Mouse (Mus musculus): Measurements from ENCODE around the gene Smad9. TPM values are rescaled to one million over a fixed set of nuclear protein-coding genes. Genes with fewer than 3 reads are reported as not detected.
"Not testable (repeated sequence)": the region's sequence is repeated elsewhere in the genome, so short reads cannot be mapped to it uniquely, and the experiment has no call there.

Smad9 gene
- polyA plus RNA-seq, 1 experiment from 2014 or later, result 0.17 TPM

DNA sequence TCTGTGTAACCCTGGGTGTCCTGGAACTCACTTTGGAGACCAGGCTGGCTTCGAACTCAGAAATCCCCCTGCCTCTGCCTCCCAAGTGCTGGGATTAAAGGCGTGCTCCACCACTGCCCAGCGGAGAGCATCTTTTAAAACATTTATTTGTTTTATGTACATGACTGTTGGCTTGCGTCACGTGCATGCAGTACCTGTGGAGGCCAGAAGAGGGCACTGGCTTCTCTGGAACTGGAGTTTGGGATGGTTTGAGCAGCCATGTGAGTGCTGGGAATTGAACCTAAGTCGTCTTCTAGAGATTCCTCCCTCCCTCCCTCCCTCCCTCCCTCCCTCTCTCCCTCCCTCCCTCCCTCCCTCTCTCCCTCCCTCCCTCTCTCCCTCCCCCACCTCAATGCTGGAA is 10.1 kb downstream of the Smad9 start:
- not testable (repeated sequence) for H3K9me3 ChIP-seq (replicated peaks; ENCODE audit: control insufficient read depth, low read length); H3K27ac ChIP-seq (ENCODE audit: low read depth, low read length); H3K4me1 ChIP-seq (ENCODE audit: control insufficient read depth, insufficient read depth, low read length); DNase-seq (ENCODE audit: low spot score); H3K9ac ChIP-seq (ENCODE audit: low read length); H3K36me3 ChIP-seq (ENCODE audit: control insufficient read depth, insufficient read depth, low read length); H3K4me3 ChIP-seq (ENCODE audit: low read depth, low read length); H3K27me3 ChIP-seq (replicated peaks; ENCODE audit: control insufficient read depth, insufficient read depth, low read length); ATAC-seq; H3K4me2 ChIP-seq (ENCODE audit: low read length)
- 86% methylated on average over 6 of the region's 6 CpGs for WGBS

DNA sequence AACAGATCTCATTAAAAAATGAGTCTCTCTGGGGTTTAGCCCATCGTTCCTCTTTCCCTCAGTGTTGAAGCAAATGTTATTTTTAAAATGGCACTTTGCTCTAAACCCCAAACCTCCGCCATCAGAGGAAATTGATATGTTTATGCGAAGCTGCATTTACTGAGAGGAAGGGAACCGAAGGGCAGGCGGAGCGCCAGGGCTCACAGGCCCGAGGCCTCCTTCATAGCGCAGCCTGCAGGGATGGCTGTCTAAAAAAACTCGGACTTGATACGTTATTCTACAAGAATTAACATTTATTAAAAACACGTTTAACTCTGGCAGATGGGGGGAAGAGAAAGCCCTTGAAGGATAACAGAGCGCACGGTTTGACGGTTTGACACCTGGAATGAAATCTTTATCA is 10.7 kb downstream of the Smad9 start:
- no peak for ATAC-seq
- Histone ChIP-seq H3K9me3 (replicated peaks; ENCODE audit: control insufficient read depth, low read length) (no peaks in the 10 kb centered on the region), H3K4me2 (ENCODE audit: low read length) (no peak overlapping the region), H3K27me3 (replicated peaks; ENCODE audit: control insufficient read depth, insufficient read depth, low read length) (no peaks in the 10 kb centered on the region), H3K4me1 (ENCODE audit: control insufficient read depth, insufficient read depth, low read length) (no peaks in the 10 kb centered on the region), H3K4me3 (ENCODE audit: low read depth, low read length) (no peak overlapping the region), H3K27ac (ENCODE audit: low read depth, low read length) (no peak overlapping the region), H3K36me3 (ENCODE audit: control insufficient read depth, insufficient read depth, low read length) (no peaks in the 10 kb centered on the region), H3K9ac (ENCODE audit: low read length) (no peak overlapping the region)
- DNase-seq (ENCODE audit: low spot score), result no peak
- WGBS, result 87% methylated on average over 14 of the region's 14 CpGs

DNA sequence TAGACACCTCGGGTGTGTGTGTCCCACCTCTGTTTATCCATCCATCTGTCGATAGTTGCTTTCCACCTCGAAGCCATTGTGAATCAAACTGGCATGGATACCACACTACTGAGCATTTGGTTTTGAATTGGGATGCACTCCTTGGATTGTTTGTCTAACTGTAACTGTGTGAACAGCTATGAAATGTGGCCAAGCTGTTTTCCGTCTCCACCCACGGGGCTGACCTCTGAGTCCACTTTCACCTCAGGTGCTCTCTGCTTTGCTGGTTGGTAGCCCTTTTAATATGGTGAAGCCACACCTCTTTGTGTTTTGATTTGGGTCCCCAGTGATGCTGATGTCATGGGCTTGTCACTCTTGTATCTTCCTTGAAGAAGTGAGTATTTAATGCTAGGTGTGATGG is 11.4 kb downstream of the Smad9 start:
- no peaks in the 10 kb centered on the region for H3K27me3 ChIP-seq (replicated peaks; ENCODE audit: control insufficient read depth, insufficient read depth, low read length)
- no peak overlapping the region for H3K4me3 ChIP-seq (ENCODE audit: low read depth, low read length)
- H3K9me3 ChIP-seq (replicated peaks; ENCODE audit: control insufficient read depth, low read length), result no peaks in the 10 kb centered on the region
- 89% methylated on average over 5 of the region's 5 CpGs for WGBS
- no peaks in the 10 kb centered on the region for H3K36me3 ChIP-seq (ENCODE audit: control insufficient read depth, insufficient read depth, low read length)
- no peak overlapping the region for H3K27ac ChIP-seq (ENCODE audit: low read depth, low read length)
- no peaks in the 10 kb centered on the region for H3K4me1 ChIP-seq (ENCODE audit: control insufficient read depth, insufficient read depth, low read length)
- H3K4me2 ChIP-seq (ENCODE audit: low read length), result no peak overlapping the region
- H3K9ac ChIP-seq (ENCODE audit: low read length), result no peak overlapping the region
- ATAC-seq, result no peak
- DNase-seq (ENCODE audit: low spot score), result no peak

DNA sequence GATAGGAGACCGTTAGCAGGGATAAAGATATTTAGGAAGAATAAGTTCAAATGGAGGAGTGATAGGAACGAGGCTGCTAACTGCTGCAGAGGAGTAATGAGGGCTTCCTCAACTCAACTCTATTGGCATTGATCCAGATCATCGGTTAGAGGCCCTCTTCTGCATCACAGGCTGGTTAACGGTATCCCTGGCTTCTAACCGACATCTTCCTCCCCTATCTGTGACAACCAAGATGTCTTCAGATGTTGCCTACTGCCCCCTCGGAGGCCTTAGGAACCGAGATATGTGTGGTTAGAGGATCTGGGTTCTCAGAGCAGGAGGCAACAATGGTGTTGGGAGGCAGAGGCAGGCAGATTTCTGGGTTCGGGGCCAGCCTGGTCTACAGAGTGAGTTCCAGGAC is 13.2 kb downstream of the Smad9 start:
- H3K36me3 ChIP-seq (ENCODE audit: control insufficient read depth, insufficient read depth, low read length), result no peaks in the 10 kb centered on the region
- H3K9me3 ChIP-seq (replicated peaks; ENCODE audit: control insufficient read depth, low read length), result no peaks in the 10 kb centered on the region
- no peak overlapping the region for H3K9ac ChIP-seq (ENCODE audit: low read length)
- H3K27me3 ChIP-seq (replicated peaks; ENCODE audit: control insufficient read depth, insufficient read depth, low read length), result no peaks in the 10 kb centered on the region
- H3K4me1 ChIP-seq (ENCODE audit: control insufficient read depth, insufficient read depth, low read length), result no peaks in the 10 kb centered on the region
- WGBS, result 88% methylated on average over 8 of the region's 8 CpGs
- DNase-seq (ENCODE audit: low spot score) (no peak), ATAC-seq (no peak)
- no peak overlapping the region for H3K4me3 ChIP-seq (ENCODE audit: low read depth, low read length)
- no peak overlapping the region for H3K4me2 ChIP-seq (ENCODE audit: low read length)
- H3K27ac ChIP-seq (ENCODE audit: low read depth, low read length), result no peak overlapping the region

DNA sequence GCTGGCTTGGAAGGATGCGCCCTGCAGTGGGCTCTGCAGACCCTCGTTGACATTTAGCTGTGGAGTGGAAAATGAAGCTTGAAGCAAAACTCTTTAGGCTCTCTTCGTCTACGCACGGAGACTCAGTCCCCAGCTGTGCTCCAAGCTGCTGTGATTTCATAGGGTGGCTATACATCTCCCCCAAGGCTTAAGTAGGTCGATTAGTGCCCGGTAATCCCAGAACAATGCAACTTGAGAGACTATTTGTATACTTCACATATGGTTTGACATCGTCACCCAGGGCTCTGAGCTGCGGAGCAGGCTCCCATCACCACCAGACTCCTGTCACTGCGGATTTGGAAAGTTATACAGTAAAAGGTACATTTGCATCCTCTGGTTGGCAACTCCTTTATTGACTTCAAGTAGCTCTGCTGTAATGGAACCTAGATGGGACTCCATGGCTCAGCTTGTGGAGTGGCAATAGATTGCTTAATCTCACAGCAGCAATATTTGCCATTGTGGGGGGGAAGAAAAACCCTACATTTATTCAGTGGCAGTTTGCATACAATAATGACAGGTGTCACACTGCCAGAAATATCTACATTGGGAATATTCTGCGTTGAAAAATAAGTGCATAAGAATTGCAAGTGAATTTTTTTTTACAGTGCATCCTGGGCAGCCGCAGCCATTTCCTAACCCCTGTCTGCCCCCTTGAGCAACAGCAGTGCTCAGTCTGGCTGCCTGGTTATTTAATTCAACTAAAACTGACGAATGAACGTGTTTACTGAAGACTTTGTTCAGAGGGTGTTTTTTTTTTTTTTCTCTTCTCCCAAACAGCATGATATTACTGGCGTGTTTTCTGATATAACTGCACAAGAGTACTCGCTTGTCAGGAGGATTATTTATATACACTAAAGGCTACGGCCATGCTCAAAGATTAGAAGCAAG is 14.2 kb downstream of the Smad9 start:
- 58% methylated on average over 17 of the region's 17 CpGs for WGBS
- Histone ChIP-seq H3K4me2 (ENCODE audit: low read length) (no peak overlapping the region), H3K36me3 (ENCODE audit: control insufficient read depth, insufficient read depth, low read length) (no peaks in the 10 kb centered on the region), H3K9me3 (replicated peaks; ENCODE audit: control insufficient read depth, low read length) (no peaks in the 10 kb centered on the region), H3K9ac (ENCODE audit: low read length) (no peak overlapping the region), H3K4me1 (ENCODE audit: control insufficient read depth, insufficient read depth, low read length) (no peaks in the 10 kb centered on the region), H3K27ac (ENCODE audit: low read depth, low read length) (no peak overlapping the region), H3K27me3 (replicated peaks; ENCODE audit: control insufficient read depth, insufficient read depth, low read length) (no peaks in the 10 kb centered on the region), H3K4me3 (ENCODE audit: low read depth, low read length) (no peak overlapping the region)
- DNase-seq (ENCODE audit: low spot score), result no peak
- no peak for ATAC-seq

DNA sequence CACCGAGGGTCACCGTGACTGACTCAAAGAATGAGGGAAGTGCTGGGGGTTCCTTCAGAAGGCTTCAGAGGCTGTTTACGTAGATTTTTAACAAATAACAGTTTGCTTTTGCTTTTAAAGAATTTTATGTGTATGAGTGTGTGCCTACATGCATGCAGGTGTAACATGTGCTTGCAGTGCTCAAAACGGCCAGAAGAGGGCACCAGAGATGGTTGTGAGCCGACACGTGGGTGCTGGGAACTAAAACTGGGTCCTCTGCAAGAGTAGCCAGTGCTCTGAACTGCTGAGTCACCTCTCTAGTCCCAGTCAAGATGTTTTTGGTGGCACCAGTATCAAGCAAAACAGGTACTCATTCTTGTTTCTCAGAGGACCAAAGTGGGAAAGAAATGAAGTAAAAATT is 18.2 kb downstream of the Smad9 start:
- no peaks in the 10 kb centered on the region for H3K9me3 ChIP-seq (replicated peaks; ENCODE audit: control insufficient read depth, low read length)
- no peak overlapping the region for H3K4me2 ChIP-seq (ENCODE audit: low read length)
- no peak overlapping the region for H3K9ac ChIP-seq (ENCODE audit: low read length)
- no peaks in the 10 kb centered on the region for H3K4me1 ChIP-seq (ENCODE audit: control insufficient read depth, insufficient read depth, low read length)
- no peak overlapping the region for H3K27ac ChIP-seq (ENCODE audit: low read depth, low read length)
- H3K27me3 ChIP-seq (replicated peaks; ENCODE audit: control insufficient read depth, insufficient read depth, low read length), result no peaks in the 10 kb centered on the region
- DNase-seq (ENCODE audit: low spot score) (no peak), ATAC-seq (no peak)
- 82% methylated on average over 6 of the region's 6 CpGs for WGBS
- no peaks in the 10 kb centered on the region for H3K36me3 ChIP-seq (ENCODE audit: control insufficient read depth, insufficient read depth, low read length)
- no peak overlapping the region for H3K4me3 ChIP-seq (ENCODE audit: low read depth, low read length)

DNA sequence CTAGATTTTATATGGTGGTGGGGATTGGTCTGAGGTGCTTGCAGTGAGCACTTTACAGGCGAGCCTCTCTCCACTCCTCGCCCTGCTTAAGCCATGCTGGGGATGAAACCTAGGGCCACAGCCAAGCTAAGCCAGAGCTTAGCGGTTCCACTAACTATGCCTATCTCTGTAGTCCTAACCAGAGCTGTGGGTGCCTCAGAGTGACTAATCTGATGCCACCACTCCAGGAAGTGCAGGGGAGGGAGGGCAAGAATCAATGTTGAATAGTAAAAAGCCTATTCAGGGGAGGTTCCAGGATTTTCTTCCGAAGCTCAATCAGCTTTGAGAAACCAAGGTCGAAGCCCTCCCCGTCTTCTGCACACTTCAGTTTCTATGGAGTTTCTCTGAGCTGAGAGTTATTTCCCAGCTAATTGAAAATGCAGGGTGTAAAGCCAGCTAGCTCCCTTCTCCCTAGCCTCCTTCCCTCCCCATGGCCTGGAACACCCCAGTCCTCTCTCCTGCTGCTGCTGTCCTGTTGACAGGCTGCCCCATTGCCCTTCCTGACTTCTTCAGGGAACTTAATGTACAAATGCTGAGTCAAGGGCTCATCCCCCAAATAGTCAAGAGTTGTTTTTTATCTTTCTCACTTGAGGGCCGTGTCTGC is 20.7 kb downstream of the Smad9 start:
- WGBS, result 68% methylated on average over 7 of the region's 7 CpGs

DNA sequence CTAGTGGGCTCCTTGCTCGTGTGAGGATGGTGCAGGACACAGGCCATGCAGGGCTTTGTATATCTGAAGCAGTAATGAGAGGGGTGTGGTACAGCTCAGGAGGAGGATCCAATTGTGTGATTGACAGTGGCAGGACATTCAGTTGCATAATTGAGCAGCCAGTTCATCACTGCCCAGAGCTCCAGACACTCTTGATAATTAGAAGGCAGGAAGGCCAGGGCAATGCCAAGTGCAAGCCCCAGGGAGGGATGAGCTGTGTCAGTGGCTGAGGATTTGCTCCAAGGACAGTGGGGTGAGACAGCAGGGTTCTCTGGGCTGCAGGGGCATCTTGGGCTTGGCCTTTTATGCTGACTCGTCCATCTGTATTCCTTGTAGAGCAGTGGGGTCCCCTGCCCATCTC is 35.2 kb downstream of the Smad9 start:
- Histone ChIP-seq H3K27ac (ENCODE audit: low read depth, low read length) (no peak overlapping the region), H3K36me3 (ENCODE audit: control insufficient read depth, insufficient read depth, low read length) (no peaks in the 10 kb centered on the region), H3K4me3 (ENCODE audit: low read depth, low read length) (no peak overlapping the region), H3K9ac (ENCODE audit: low read length) (no peak overlapping the region), H3K9me3 (replicated peaks; ENCODE audit: control insufficient read depth, low read length) (peaks cover 4% of the 10 kb centered on the region; the same call in 1 of the 2 replicates), H3K4me1 (ENCODE audit: control insufficient read depth, insufficient read depth, low read length) (no peaks in the 10 kb centered on the region), H3K27me3 (replicated peaks; ENCODE audit: control insufficient read depth, insufficient read depth, low read length) (no peaks in the 10 kb centered on the region), H3K4me2 (ENCODE audit: low read length) (no peak overlapping the region)
- no peak for ATAC-seq
- no peak for DNase-seq (ENCODE audit: low spot score)
- WGBS, result 45% methylated on average over 2 of the region's 2 CpGs

More for the DNA sequence above, 20.7 kb downstream of the Smad9 start:
- Histone ChIP-seq H3K9ac (ENCODE audit: low read length) (no peak overlapping the region), H3K4me3 (ENCODE audit: low read depth, low read length) (no peak overlapping the region), H3K27ac (ENCODE audit: low read depth, low read length) (no peak overlapping the region), H3K27me3 (replicated peaks; ENCODE audit: control insufficient read depth, insufficient read depth, low read length) (no peaks in the 10 kb centered on the region), H3K36me3 (ENCODE audit: control insufficient read depth, insufficient read depth, low read length) (no peaks in the 10 kb centered on the region), H3K4me2 (ENCODE audit: low read length) (no peak overlapping the region), H3K9me3 (replicated peaks; ENCODE audit: control insufficient read depth, low read length) (no peaks in the 10 kb centered on the region), H3K4me1 (ENCODE audit: control insufficient read depth, insufficient read depth, low read length) (no peaks in the 10 kb centered on the region)
- ATAC-seq (no peak), DNase-seq (ENCODE audit: low spot score) (no peak)
